Mouse (Mus musculus) myocyte (in vitro differentiated cells): ENCODE results near the gene Heg1.

Experiments used
- CEBPB ChIP-seq: IDR thresholded peaks from 2 replicates; pipeline ENCODE4 v1.6.1; 2011; ENCODE audit warnings: mild to moderate bottlenecking, moderate library complexity; ENCODE audit not compliant: poor library complexity, insufficient read depth, severe bottlenecking
- E2F4 ChIP-seq: IDR thresholded peaks from one replicate; pipeline ENCODE4 v1.6.1; 2011; ENCODE audit warnings: mild to moderate bottlenecking, control low read depth, moderate library complexity; ENCODE audit not compliant: insufficient read depth
- MAX ChIP-seq: IDR thresholded peaks from one replicate; pipeline ENCODE4 v1.6.1; 2011; ENCODE audit warnings: low read depth, mild to moderate bottlenecking, control low read depth
- MYOD1 ChIP-seq, 3 experiments: IDR thresholded peaks; one replicate each; pipeline ENCODE4 v1.6.1; 2011; ENCODE audit warnings: control low read depth in 2 of 3, low read depth in 2 of 3, mild to moderate bottlenecking in 2 of 3, moderate library complexity in 1 of 3; ENCODE audit not compliant: insufficient read length in 2 of 3, control insufficient read depth in 1 of 3
- MYOG ChIP-seq, 3 experiments: IDR thresholded peaks; one replicate each; pipeline ENCODE4 v1.6.1; 2011; ENCODE audit warnings: control low read depth in 2 of 3, low read depth in 2 of 3, mild to moderate bottlenecking in 2 of 3; ENCODE audit not compliant: insufficient read length in 2 of 3, control insufficient read depth in 1 of 3, insufficient read depth in 1 of 3
- POLR2A ChIP-seq: IDR thresholded peaks from one replicate; pipeline ENCODE4 v1.6.1; 2011; ENCODE audit warnings: low read depth, mild to moderate bottlenecking, control low read depth, moderate library complexity; ENCODE audit not compliant: insufficient read length
- POLR2AphosphoS2 ChIP-seq: IDR thresholded peaks from one replicate; pipeline ENCODE4 v1.6.1; 2011; ENCODE audit warnings: low read depth, control low read depth; ENCODE audit not compliant: insufficient read length
- REST ChIP-seq: IDR thresholded peaks from one replicate; pipeline ENCODE4 v1.6.1; 2011; ENCODE audit warnings: mild to moderate bottlenecking, control low read depth, moderate library complexity; ENCODE audit not compliant: insufficient read depth, insufficient read length
- SRF ChIP-seq: IDR thresholded peaks from one replicate; pipeline ENCODE4 v1.6.1; 2011; ENCODE audit warnings: low read depth; ENCODE audit not compliant: control insufficient read depth, insufficient read length
- TCF12 ChIP-seq: IDR thresholded peaks from one replicate; pipeline ENCODE4 v1.6.1; 2011; ENCODE audit warnings: mild to moderate bottlenecking, control low read depth; ENCODE audit not compliant: poor library complexity, insufficient read depth, severe bottlenecking
- TCF3 ChIP-seq: IDR thresholded peaks from one replicate; pipeline ENCODE4 v1.6.1; 2011; ENCODE audit warnings: low read depth, control low read depth; ENCODE audit not compliant: insufficient read length
- USF1 ChIP-seq: IDR thresholded peaks from one replicate; pipeline ENCODE4 v1.6.1; 2011; ENCODE audit warnings: low read depth, mild to moderate bottlenecking, control low read depth, moderate library complexity

- TF ChIP-seq POLR2A (no peak), MYOD1 (IDR thresholded peaks at IDR 0.05; ENCODE audit: control insufficient read depth in 1 of 3, insufficient read length in 2 of 3, low read depth in 2 of 3) (peak in 1 of 3 experiments; percentile 76), CEBPB (peak; percentile 37; the same call in 1 of the 2 replicates), USF1 (no peak), MAX (no peak), E2F4 (no peak), POLR2AphosphoS2 (no peak), TCF12 (no peak), MYOG (IDR thresholded peaks at IDR 0.05; ENCODE audit: control insufficient read depth in 1 of 3, insufficient read depth in 1 of 3, insufficient read length in 2 of 3, low read depth in 2 of 3) (no peak), REST (no peak), TCF3 (no peak), SRF (no peak)
Observed at GRCm38 (mm10) chr16:33666985-33667538, 17.1 kb upstream of the Heg1 start.
